Mouse (Mus musculus): ENCODE results near the gene Rbx1. TPM values are rescaled to one million over a fixed set of nuclear protein-coding genes. Genes with fewer than 3 reads are reported as not detected.
A peak's percentile ranks its signal among the peaks of the same experiment; 100 is the strongest.
"Not testable (repeated sequence)": the region's sequence is repeated elsewhere in the genome, so short reads cannot be mapped to it uniquely, and the experiment has no call there.

The Rbx1 gene
- polyA plus RNA-seq, 1 experiment from 2014 or later, result 448 TPM

DNA sequence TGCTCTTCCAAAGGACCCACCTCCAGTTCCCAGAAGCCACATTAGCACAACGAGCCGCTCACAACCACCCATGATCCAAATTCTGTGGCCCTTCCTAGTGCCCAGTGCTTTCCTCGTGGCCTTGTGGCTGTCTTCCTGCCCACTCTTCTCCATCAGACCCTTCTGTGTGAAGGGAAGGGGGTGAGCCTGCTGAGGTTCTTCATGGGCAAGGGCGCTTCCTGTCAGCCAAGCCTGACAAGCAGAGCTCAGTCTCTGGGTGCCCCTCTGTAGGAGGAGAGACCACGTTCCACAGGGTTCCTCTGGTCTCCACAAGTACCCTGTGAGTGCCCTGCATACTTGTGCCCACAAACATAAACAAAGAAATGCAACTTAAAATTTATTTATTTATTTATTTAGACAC lies 6.2 kb downstream of the Rbx1 start:
- 91% methylated on average over 5 of the region's 5 CpGs for WGBS
- H3K4me1 ChIP-seq (ENCODE audit: control insufficient read depth in 2 of 2, insufficient read depth in 2 of 2, low read length in 2 of 2), result peaks cover 2 to 12% of the 10 kb centered on the region in 2 experiments; a peak in 1 of 4 replicates
- H3K4me2 ChIP-seq (ENCODE audit: low read length), result no peak overlapping the region
- ATAC-seq (ENCODE audit: insufficient number of reproducible peaks, insufficient read depth, low FRiP score, low read depth), result no peak
- no peak overlapping the region for H3K9ac ChIP-seq (ENCODE audit: low read length)
- H3K27me3 ChIP-seq (ENCODE audit: control insufficient read depth, insufficient read depth, low read length), result no peaks in the 10 kb centered on the region
- H3K9me3 ChIP-seq (ENCODE audit: control insufficient read depth, low read length), result no peaks in the 10 kb centered on the region
- no peak overlapping the region for H3K4me3 ChIP-seq (ENCODE audit: control insufficient read depth in 1 of 2, insufficient read depth in 1 of 2, low read depth in 1 of 2, low read length in 2 of 2)
- peaks cover 76% of the 10 kb centered on the region for H3K36me3 ChIP-seq (ENCODE audit: control insufficient read depth, insufficient read depth, low read length)
- H3K27ac ChIP-seq (replicated peaks in 1 of 2; ENCODE audit: control insufficient read depth in 1 of 2, insufficient read depth in 1 of 2, low read depth in 2 of 2, low read length in 2 of 2), result no peak overlapping the region

DNA sequence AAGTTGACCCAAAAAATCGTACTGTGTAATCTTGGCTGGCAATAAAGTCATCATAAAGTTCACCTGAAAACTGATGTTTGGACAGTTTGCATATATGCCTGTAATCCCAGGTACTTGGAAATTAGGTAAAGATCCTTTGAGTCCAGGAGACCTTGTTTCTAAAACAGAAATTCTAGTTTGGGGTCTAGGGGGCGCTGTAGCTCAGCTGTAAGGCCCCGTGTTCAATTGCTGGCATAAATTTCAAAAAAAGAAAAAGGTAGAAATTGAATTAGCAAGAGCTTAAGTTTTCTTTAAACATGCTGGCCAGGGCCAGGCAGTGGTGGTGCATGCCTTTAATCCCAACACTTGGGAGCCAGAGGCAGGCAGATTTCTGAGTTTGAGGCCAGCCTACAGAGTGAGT lies 9.6 kb downstream of the Rbx1 start:
- 47% methylated on average over 3 of the region's 3 CpGs for WGBS
- H3K27me3 ChIP-seq (ENCODE audit: control insufficient read depth, insufficient read depth, low read length), result no peaks in the 10 kb centered on the region
- no peak overlapping the region for H3K4me3 ChIP-seq (ENCODE audit: control insufficient read depth in 1 of 2, insufficient read depth in 1 of 2, low read depth in 1 of 2, low read length in 2 of 2)
- peaks cover 2 to 3% of the 10 kb centered on the region in 2 experiments; a peak in 1 of 4 replicates for H3K4me1 ChIP-seq (ENCODE audit: control insufficient read depth in 2 of 2, insufficient read depth in 2 of 2, low read length in 2 of 2)
- H3K36me3 ChIP-seq (ENCODE audit: control insufficient read depth, insufficient read depth, low read length), result peaks cover 55% of the 10 kb centered on the region
- no peaks in the 10 kb centered on the region for H3K9me3 ChIP-seq (ENCODE audit: control insufficient read depth, low read length)
- H3K4me2 ChIP-seq (ENCODE audit: low read length), result no peak overlapping the region
- H3K27ac ChIP-seq (replicated peaks in 1 of 2; ENCODE audit: control insufficient read depth in 1 of 2, insufficient read depth in 1 of 2, low read depth in 2 of 2, low read length in 2 of 2), result no peak overlapping the region
- H3K9ac ChIP-seq (ENCODE audit: low read length), result no peak overlapping the region
- ATAC-seq (ENCODE audit: insufficient number of reproducible peaks, insufficient read depth, low FRiP score, low read depth), result no peak

GRCm38 (mm10) chr15:81476597-81476996 lies 10.5 kb downstream of the Rbx1 start:
- Histone ChIP-seq H3K9ac (ENCODE audit: low read length) (peak overlapping the region; percentile 11; the same call in 1 of the 2 replicates), H3K4me3 (ENCODE audit: control insufficient read depth in 1 of 2, insufficient read depth in 1 of 2, low read depth in 1 of 2, low read length in 2 of 2) (no peak overlapping the region), H3K36me3 (ENCODE audit: control insufficient read depth, insufficient read depth, low read length) (peaks cover 45% of the 10 kb centered on the region), H3K4me2 (ENCODE audit: low read length) (peak overlapping the region; percentile 18; the same call in 1 of the 2 replicates), H3K9me3 (ENCODE audit: control insufficient read depth, low read length) (no peaks in the 10 kb centered on the region), H3K27ac (replicated peaks in 1 of 2; ENCODE audit: control insufficient read depth in 1 of 2, insufficient read depth in 1 of 2, low read depth in 2 of 2, low read length in 2 of 2) (no peak overlapping the region), H3K27me3 (ENCODE audit: control insufficient read depth, insufficient read depth, low read length) (no peaks in the 10 kb centered on the region), H3K4me1 (ENCODE audit: control insufficient read depth in 2 of 2, insufficient read depth in 2 of 2, low read length in 2 of 2) (peaks cover 2 to 3% of the 10 kb centered on the region in 2 experiments; a peak in 1 of 4 replicates)
- 6% methylated on average over 2 of the region's 2 CpGs for WGBS
- ATAC-seq (ENCODE audit: insufficient number of reproducible peaks, insufficient read depth, low FRiP score, low read depth), result peak; percentile 48; the same call in 1 of the 2 replicates

DNA sequence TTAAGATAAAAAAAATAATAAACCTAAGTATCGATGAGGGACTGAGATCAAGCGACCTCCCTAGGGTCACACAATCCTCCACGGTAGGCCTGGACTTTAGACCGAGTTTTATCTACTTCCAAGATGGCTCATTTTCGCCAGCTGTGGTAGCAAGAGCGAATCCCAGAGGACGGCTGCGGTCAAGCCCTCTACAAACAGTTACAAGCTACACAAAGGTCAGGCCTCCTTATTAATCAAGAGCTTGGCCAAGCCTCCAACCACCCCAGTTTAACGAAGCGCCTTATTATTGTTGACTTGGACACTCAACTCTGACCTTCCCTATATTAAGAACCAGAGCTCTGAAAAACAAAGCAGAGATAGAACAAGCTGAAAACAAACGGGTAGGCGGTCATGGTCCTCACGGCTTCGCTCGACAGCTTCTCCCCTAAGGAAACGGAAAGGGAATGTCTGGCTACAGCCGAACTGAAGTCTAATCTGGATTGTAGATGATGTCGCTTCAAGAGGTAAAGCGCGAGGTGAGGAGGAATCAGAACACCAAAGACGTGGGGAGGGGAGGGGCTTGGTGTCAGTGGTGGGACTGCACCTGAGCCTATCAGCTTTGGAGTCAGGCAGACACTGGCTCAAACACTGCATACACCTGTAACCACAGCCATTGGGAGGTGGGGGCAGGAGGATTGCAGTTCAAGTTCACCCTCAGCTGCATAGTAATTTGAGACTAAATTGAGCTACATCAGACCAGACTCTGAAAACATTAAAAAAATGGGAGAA lies 13.5 kb downstream of the Rbx1 start:
- Histone ChIP-seq H3K27me3 (ENCODE audit: control insufficient read depth, insufficient read depth, low read length) (no peaks in the 10 kb centered on the region), H3K4me2 (ENCODE audit: low read length) (no peak overlapping the region), H3K36me3 (ENCODE audit: control insufficient read depth, insufficient read depth, low read length) (peaks cover 15% of the 10 kb centered on the region), H3K4me3 (ENCODE audit: control insufficient read depth in 1 of 2, insufficient read depth in 1 of 2, low read depth in 1 of 2, low read length in 2 of 2) (no peak overlapping the region), H3K9me3 (ENCODE audit: control insufficient read depth, low read length) (no peaks in the 10 kb centered on the region), H3K9ac (ENCODE audit: low read length) (no peak overlapping the region), H3K4me1 (ENCODE audit: control insufficient read depth in 2 of 2, insufficient read depth in 2 of 2, low read length in 2 of 2) (peaks cover 2 to 3% of the 10 kb centered on the region in 2 experiments; a peak in 1 of 4 replicates), H3K27ac (replicated peaks in 1 of 2; ENCODE audit: control insufficient read depth in 1 of 2, insufficient read depth in 1 of 2, low read depth in 2 of 2, low read length in 2 of 2) (no peak overlapping the region)
- WGBS, result 57% methylated on average over 21 of the region's 21 CpGs
- no peak for ATAC-seq (ENCODE audit: insufficient number of reproducible peaks, insufficient read depth, low FRiP score, low read depth)

GRCm38 (mm10) chr15:81480284-81480683 lies 14.2 kb downstream of the Rbx1 start:
- H3K27me3 ChIP-seq (ENCODE audit: control insufficient read depth, insufficient read depth, low read length); H3K36me3 ChIP-seq (ENCODE audit: control insufficient read depth, insufficient read depth, low read length); H3K9me3 ChIP-seq (ENCODE audit: control insufficient read depth, low read length); H3K4me2 ChIP-seq (ENCODE audit: low read length); H3K4me1 ChIP-seq (ENCODE audit: control insufficient read depth in 2 of 2, insufficient read depth in 2 of 2, low read length in 2 of 2); H3K27ac ChIP-seq (replicated peaks in 1 of 2; ENCODE audit: control insufficient read depth in 1 of 2, insufficient read depth in 1 of 2, low read depth in 2 of 2, low read length in 2 of 2); H3K4me3 ChIP-seq (ENCODE audit: control insufficient read depth in 1 of 2, insufficient read depth in 1 of 2, low read depth in 1 of 2, low read length in 2 of 2); ATAC-seq (ENCODE audit: insufficient number of reproducible peaks, insufficient read depth, low FRiP score, low read depth); H3K9ac ChIP-seq (ENCODE audit: low read length): not testable (repeated sequence)
- 73% methylated on average over 3 of the region's 3 CpGs for WGBS

GRCm38 (mm10) chr15:81480977-81481379 lies 14.9 kb downstream of the Rbx1 start:
- WGBS, result 11% methylated on average over 13 of the region's 13 CpGs
- Histone ChIP-seq H3K27ac (replicated peaks in 1 of 2; ENCODE audit: control insufficient read depth in 1 of 2, insufficient read depth in 1 of 2, low read depth in 2 of 2, low read length in 2 of 2) (no peak overlapping the region), H3K9ac (ENCODE audit: low read length) (peak overlapping the region; percentile 57), H3K36me3 (ENCODE audit: control insufficient read depth, insufficient read depth, low read length) (0 out of 2 replicates have a peak, but pooled peaks cover 3% of the 10 kb centered on the region), H3K27me3 (ENCODE audit: control insufficient read depth, insufficient read depth, low read length) (no peaks in the 10 kb centered on the region), H3K4me2 (ENCODE audit: low read length) (peak overlapping the region; percentile 65), H3K9me3 (ENCODE audit: control insufficient read depth, low read length) (no peaks in the 10 kb centered on the region), H3K4me3 (ENCODE audit: control insufficient read depth in 1 of 2, insufficient read depth in 1 of 2, low read depth in 1 of 2, low read length in 2 of 2) (peak overlapping the region; percentile 33 to 40), H3K4me1 (ENCODE audit: control insufficient read depth in 2 of 2, insufficient read depth in 2 of 2, low read length in 2 of 2) (peaks cover 2 to 3% of the 10 kb centered on the region in 2 experiments; a peak in 1 of 4 replicates)
- ATAC-seq (ENCODE audit: insufficient number of reproducible peaks, insufficient read depth, low FRiP score, low read depth), result no peak

DNA sequence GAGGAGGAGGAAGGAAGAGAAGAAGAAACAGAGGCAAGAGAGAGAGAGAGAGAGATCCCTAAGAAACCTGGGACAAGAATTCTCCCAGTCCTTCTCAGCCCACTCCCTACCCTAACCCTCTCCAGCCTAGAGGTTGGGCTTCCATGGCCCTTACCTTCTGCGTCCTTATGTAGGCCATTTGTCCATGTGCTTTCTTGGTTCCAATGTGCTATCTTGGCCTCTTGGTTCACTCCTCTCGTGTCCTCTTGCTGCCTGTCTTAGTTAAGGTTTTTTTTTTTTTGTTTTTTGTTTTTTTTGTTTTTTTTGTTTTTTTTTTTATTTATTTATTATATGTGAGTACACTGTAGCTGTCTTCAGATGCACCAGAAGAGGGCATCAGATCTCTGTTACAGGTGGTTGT lies 16.9 kb downstream of the Rbx1 start:
- H3K9ac ChIP-seq (ENCODE audit: low read length), result no peak overlapping the region
- no peaks in the 10 kb centered on the region; a peak in 1 of 4 replicates for H3K4me1 ChIP-seq (ENCODE audit: control insufficient read depth in 2 of 2, insufficient read depth in 2 of 2, low read length in 2 of 2)
- H3K27ac ChIP-seq (replicated peaks in 1 of 2; ENCODE audit: control insufficient read depth in 1 of 2, insufficient read depth in 1 of 2, low read depth in 2 of 2, low read length in 2 of 2), result no peak overlapping the region
- no peak overlapping the region for H3K4me3 ChIP-seq (ENCODE audit: control insufficient read depth in 1 of 2, insufficient read depth in 1 of 2, low read depth in 1 of 2, low read length in 2 of 2)
- no peaks in the 10 kb centered on the region for H3K9me3 ChIP-seq (ENCODE audit: control insufficient read depth, low read length)
- H3K36me3 ChIP-seq (ENCODE audit: control insufficient read depth, insufficient read depth, low read length), result no peaks in the 10 kb centered on the region
- whole genome bisulfite sequencing, result 75% methylated on average over 2 of the region's 2 CpGs
- no peak overlapping the region for H3K4me2 ChIP-seq (ENCODE audit: low read length)
- no peak for ATAC-seq (ENCODE audit: insufficient number of reproducible peaks, insufficient read depth, low FRiP score, low read depth)
- H3K27me3 ChIP-seq (ENCODE audit: control insufficient read depth, insufficient read depth, low read length), result no peaks in the 10 kb centered on the region
